Mouse (Mus musculus) thymus, postnatal 36 days (tissue): ENCODE measurements around the gene Lcn2.

ENCODE experiments used
- DNase-seq, 2 experiments: peaks; one replicate each; pipeline ENCODE4 v3.0.0; 2022; ENCODE audit warnings: mixed read lengths in 2 of 2

Lcn2 gene

GRCm38 (mm10) chr2:32342039-32342438, 46.0 kb downstream of the Lcn2 start:
- no peak for DNase-seq

GRCm38 (mm10) chr2:32341634-32341939, 46.5 kb downstream of the Lcn2 start:
- no peak for DNase-seq

DNA sequence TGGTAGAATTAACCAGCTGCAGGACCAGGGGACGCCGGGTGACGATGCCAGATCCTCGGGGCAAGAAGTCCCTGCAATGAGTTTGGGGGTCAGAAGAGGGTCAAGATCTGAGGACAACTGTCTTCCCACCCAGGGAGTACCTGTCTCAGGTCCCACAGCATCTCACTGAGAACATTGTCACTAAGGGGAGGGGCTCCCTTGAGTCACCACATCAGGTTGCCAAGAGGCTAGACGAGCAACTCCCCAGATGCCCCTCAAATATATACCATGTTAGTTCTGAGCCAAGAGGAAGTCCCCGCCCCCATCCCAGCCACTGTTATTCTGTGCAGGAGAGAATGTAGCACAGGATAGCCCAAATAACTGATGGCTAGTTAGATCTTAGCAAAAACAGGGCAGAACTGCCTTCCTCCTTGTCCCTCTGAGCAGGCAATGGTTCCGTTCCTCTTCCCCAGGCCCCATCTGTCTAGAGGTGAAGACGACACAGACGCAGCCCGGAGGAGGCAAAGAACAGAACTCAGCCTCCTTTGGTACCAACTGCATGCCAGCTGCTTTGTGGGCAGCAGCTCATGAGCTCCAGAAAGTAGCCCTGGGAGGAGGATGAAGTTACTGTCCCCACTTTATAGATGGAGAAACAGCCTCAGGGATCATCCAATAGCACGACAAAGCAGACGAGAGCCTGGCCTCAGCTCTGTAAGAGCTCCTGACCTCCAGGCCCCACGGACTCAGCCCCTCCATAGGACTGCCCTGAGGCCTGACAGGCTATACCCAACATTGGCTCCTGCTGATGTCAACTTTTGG, 47.0 kb downstream of the Lcn2 start:
- DNase-seq: no peak

- no peak for DNase-seq
Measured at GRCm38 (mm10) chr2:32339912-32340642, 48.0 kb downstream of the Lcn2 start.

DNA sequence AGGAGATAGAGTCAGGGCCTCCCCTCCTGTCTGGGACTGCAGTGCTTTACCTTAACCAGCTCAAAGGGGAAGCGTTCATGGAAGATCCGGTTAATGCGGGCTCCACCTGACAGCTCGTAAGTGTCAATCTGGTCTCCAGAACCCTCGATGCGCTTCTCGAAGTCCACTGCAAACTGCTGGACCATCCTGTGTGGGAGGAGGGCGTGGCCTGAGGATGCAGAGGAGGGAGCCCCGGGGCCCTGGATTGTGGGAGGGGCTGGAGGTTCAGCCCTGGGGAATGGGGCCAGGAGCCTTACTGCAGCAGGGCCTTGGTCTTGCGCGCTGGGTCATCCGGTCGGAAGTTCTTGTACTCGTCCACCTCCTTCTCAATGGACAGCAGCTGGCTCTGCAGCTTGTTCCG, 52.2 kb downstream of the Lcn2 start:
- DNase-seq: no peak
